Mouse (Mus musculus): Measurements from ENCODE around the gene Gm15217.

Gm15217 gene

GRCm38 (mm10) chr14:46379285-46379684 lies at the start of gene Gm15217:
TSS of gene Gm15217 (plus strand) at chr14:46379414.
- DNase-seq, result no peak

GRCm38 (mm10) chr14:46333421-46334237 lies 45.6 kb upstream of the Gm15217 start:
- no peak for DNase-seq

GRCm38 (mm10) chr14:46338801-46339200 lies 40.4 kb upstream of the Gm15217 start:
- no peak for DNase-seq

GRCm38 (mm10) chr14:46344750-46345149 lies 34.5 kb upstream of the Gm15217 start:
- DNase-seq, result no peak

- DNase-seq, result no peak
These were observed 21.9 kb upstream of the Gm15217 start for GRCm38 (mm10) chr14:46357286-46357685.

- no peak for DNase-seq
These were observed 21.5 kb upstream of the Gm15217 start for GRCm38 (mm10) chr14:46357696-46358095.

GRCm38 (mm10) chr14:46363209-46363608 lies 16.0 kb upstream of the Gm15217 start:
- DNase-seq, result no peak

- no peak for DNase-seq
These were observed 6.8 kb upstream of the Gm15217 start for GRCm38 (mm10) chr14:46372452-46372851.

GRCm38 (mm10) chr14:46375796-46376195 lies 3.4 kb upstream of the Gm15217 start:
- no peak for DNase-seq

- DNase-seq, result no peak
These were observed 1.1 kb downstream of the Gm15217 start for GRCm38 (mm10) chr14:46380286-46380721.

GRCm38 (mm10) chr14:46381457-46381856 lies 2.2 kb downstream of the Gm15217 start:
- DNase-seq, result no peak

- DNase-seq, result no peak
These were observed 5.9 kb downstream of the Gm15217 start for GRCm38 (mm10) chr14:46384946-46385691.

- no peak for DNase-seq
These were observed 6.7 kb downstream of the Gm15217 start for GRCm38 (mm10) chr14:46385701-46386477.

GRCm38 (mm10) chr14:46386478-46387356 lies 7.5 kb downstream of the Gm15217 start:
- no peak for DNase-seq

- no peak for DNase-seq
These were observed 8.1 kb downstream of the Gm15217 start for GRCm38 (mm10) chr14:46387357-46387671.

GRCm38 (mm10) chr14:46387821-46388481 lies 8.7 kb downstream of the Gm15217 start:
- DNase-seq, result no peak

GRCm38 (mm10) chr14:46388636-46389035 lies 9.4 kb downstream of the Gm15217 start:
- no peak for DNase-seq

- no peak for DNase-seq
These were observed 10.4 kb downstream of the Gm15217 start for GRCm38 (mm10) chr14:46389438-46390248.

- DNase-seq, result no peak
These were observed 11.1 kb downstream of the Gm15217 start, which contains the start of gene Bmp4 for GRCm38 (mm10) chr14:46390249-46390775. TSS of gene Bmp4 (minus strand) at chr14:46390669.

GRCm38 (mm10) chr14:46391621-46392170 lies 12.5 kb downstream of the Gm15217 start:
- DNase-seq, result no peak

Data from right cerebral cortex, postnatal 4 days (tissue).